Mouse (Mus musculus) hindbrain, embryonic 12.5 days (tissue): ENCODE data around the gene Clic4. TPM values are rescaled to one million over a fixed set of nuclear protein-coding genes. Genes with fewer than 3 reads are reported as not detected.

ENCODE experiments used
- ATAC-seq: fragments of 200-750 bp; cut with Nextera tagmentation; 2 replicates; pipeline ENCODE4 v1.8.0; 2017; ENCODE audit warnings: moderate TSS enrichment; ENCODE audit not compliant: low FRiP score
- H3K27ac ChIP-seq: fragments of 300-500 bp; sonication (generic); 2 replicates; pipeline ENCODE4 v1.5.1; 2016; ENCODE audit warnings: mild to moderate bottlenecking
- H3K27me3 ChIP-seq: fragments of 300-500 bp; sonication (generic); 2 replicates; pipeline ENCODE4 v1.6.1; 2016; ENCODE audit warnings: mild to moderate bottlenecking
- H3K36me3 ChIP-seq: fragments of 300-500 bp; sonication (generic); 2 replicates; pipeline ENCODE4 v1.6.1; 2016; ENCODE audit warnings: mild to moderate bottlenecking
- H3K4me1 ChIP-seq: fragments of 300-500 bp; sonication (generic); 2 replicates; pipeline ENCODE4 v1.6.1; 2016
- H3K4me2 ChIP-seq: fragments of 300-500 bp; sonication (generic); replicated peaks from 2 replicates; pipeline ENCODE4 v1.6.1; 2016; ENCODE audit warnings: mild to moderate bottlenecking
- H3K4me3 ChIP-seq: fragments of 300-500 bp; sonication (generic); 2 replicates; pipeline ENCODE4 v1.5.1; 2016; ENCODE audit warnings: mild to moderate bottlenecking
- H3K9ac ChIP-seq: fragments of 300-500 bp; sonication (generic); 2 replicates; pipeline ENCODE4 v1.6.1; 2016; ENCODE audit warnings: mild to moderate bottlenecking, moderate library complexity
- H3K9me3 ChIP-seq: fragments of 300-500 bp; sonication (generic); replicated peaks from 2 replicates; pipeline ENCODE4 v1.6.1; 2016; ENCODE audit warnings: mild to moderate bottlenecking
- WGBS: fragments of 180-500 bp; shearing (Covaris S2); methylation state at CpG from one replicate; pipeline ENCODE4 v1.1.7; 2016; 5-methylcytosine and 5-hydroxymethylcytosine counted together
- polyA plus RNA-seq: library from polyadenylated mRNA; unstranded; fragments of >200 nt; fragmentation: Nextera tagmentation; extraction: Ambion mirVana; gene quantifications from 2 replicates; pipeline ENCODE4 v1.2.1, GENCODE M21; 2016

Clic4 gene
- polyA plus RNA-seq, 1 experiment from 2014 or later, result 159 TPM

DNA sequence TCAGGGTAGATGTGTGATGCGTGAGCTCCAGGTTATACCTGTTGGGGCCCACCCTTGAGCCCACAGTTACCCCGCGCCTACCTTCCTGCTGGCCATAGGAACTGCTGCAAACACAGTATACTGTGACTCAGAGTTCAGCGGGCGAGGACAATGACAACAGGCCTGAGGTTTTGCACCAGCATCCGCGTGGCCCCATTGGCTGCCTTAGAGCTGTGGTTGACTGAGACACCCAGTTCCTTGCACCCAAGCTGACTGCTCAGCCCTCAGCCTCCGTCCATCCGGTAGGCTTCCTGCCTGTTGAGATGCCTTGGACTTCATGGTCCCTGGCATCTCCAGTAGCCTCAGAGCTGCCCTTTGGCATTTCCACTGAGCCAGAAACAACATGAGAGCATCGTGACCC, 103.5 kb downstream of the Clic4 start:
- no peak for ATAC-seq
- Histone ChIP-seq H3K9ac (no peak overlapping the region), H3K4me1 (peaks cover 47% of the 10 kb centered on the region), H3K27me3 (peaks cover 82% of the 10 kb centered on the region), H3K9me3 (no peaks in the 10 kb centered on the region), H3K36me3 (no peaks in the 10 kb centered on the region), H3K27ac (no peak overlapping the region), H3K4me3 (no peak overlapping the region), H3K4me2 (no peak overlapping the region)
- WGBS, result 73% methylated on average over 10 of the region's 10 CpGs

DNA sequence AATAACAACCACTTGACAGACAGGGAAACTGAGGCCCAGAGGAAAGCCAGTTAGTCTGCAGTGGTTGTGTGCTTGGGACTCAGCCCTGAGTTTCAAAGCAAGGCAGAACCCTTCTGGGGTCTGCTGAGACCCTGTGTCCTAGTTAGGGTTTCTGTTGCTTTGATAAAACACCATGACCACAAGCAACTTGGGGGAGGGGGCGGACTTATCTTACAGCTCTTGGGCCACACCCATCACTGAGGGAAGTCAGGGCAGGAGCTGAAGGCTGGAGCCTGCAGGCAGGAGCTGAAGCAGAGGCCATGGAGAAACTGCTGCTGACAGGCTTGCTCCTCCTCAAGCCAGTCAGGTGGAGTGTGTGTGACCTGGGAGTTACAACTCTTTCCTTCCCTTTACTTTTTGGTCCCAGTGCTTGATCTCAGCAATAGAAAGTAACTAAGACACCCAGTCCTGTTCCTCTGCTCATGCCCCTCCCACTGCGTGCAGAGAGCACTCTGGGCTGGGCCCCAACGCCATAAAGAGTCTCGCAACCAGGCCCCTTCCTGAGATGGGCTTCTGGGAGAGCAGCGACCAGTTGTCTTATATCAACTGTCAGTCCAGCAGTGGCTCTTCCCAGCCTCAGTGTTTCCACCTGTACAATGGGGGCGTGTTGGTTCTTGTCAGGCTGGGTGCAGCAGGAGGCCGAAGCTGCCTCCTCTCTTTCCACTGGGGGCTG, 104.6 kb downstream of the Clic4 start:
- 50% methylated on average over 7 of the region's 7 CpGs for WGBS
- Histone ChIP-seq H3K27ac (no peak overlapping the region), H3K4me1 (peaks cover 43% of the 10 kb centered on the region), H3K9ac (no peak overlapping the region), H3K27me3 (peaks cover 81% of the 10 kb centered on the region), H3K9me3 (no peaks in the 10 kb centered on the region), H3K4me2 (no peak overlapping the region), H3K36me3 (no peaks in the 10 kb centered on the region), H3K4me3 (no peak overlapping the region)
- no peak for ATAC-seq

DNA sequence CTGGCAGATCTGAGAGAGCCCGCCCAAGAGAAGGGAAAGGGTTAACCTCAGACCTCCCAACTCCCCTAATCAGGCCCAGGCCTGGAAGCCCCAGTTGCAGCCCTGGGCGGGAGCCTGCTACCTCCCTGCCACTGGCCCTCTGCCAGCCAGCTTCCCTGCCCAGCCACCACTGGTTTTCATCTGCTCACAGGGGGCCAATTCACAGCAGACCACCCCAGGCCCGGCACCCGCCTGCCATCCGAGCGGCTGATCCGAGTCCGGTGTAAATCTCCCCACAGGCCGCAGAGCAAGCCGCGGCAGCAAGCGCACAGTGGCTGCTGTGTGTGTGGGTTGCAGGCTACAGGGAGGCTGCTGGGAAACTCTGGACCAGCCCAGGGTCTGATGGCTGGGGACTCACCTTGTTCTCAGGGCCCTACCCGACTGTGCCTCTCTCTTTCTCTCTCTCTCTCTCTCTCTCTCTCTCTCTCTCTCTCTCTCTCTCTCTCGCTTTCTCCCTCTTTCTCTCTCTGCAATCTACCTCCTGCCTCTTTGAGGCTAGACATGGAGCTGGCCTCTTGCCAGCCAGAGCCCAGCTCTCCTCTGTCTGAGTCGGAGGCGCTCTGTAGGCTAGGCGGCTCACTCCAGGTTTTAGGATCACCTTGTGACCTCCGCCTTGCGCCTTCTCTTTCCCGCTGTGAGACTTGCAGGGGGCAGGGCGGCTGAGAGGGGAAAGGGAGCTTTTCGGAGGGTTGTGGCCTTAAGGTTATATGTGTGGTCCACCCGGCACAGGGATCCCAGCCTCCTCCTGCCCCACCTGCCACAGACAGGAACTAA, 106.0 kb downstream of the Clic4 start:
- 4% methylated on average over 22 of the region's 23 CpGs for WGBS
- Histone ChIP-seq H3K4me3 (no peak overlapping the region), H3K36me3 (no peaks in the 10 kb centered on the region), H3K9me3 (no peaks in the 10 kb centered on the region), H3K4me2 (peak overlapping the region; percentile 36), H3K27ac (0 out of 2 replicates have a peak overlapping the region, but pooled peaks have one; percentile 18), H3K9ac (no peak overlapping the region), H3K4me1 (peaks cover 42% of the 10 kb centered on the region), H3K27me3 (peaks cover 71% of the 10 kb centered on the region)
- ATAC-seq, result peak; percentile 65

DNA sequence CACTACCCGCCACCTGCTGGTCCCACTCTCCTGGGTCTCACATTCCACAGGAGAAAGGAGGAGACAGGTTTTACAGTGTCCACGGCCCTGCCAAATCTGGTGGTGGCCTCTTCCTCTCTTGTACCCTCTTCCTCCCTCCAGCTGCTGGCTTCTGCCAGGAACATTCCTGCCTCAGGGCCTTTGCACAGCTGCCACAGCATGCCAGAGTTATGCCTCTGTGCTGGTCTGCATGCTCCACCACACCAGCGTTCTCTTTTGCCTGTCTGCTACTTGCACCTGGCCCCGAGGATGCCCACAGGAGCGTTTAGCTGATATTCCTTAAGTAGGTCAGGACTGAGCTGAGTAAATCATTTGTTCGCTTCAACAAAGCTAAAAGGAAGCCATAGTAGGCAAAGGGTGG, 106.9 kb downstream of the Clic4 start:
- whole genome bisulfite sequencing, result 49% methylated on average over 6 of the region's 6 CpGs
- no peaks in the 10 kb centered on the region for H3K36me3 ChIP-seq
- no peak overlapping the region for H3K27ac ChIP-seq
- no peak overlapping the region for H3K4me3 ChIP-seq
- peaks cover 78% of the 10 kb centered on the region for H3K27me3 ChIP-seq
- no peak for ATAC-seq
- H3K4me1 ChIP-seq, result peaks cover 37% of the 10 kb centered on the region
- H3K4me2 ChIP-seq, result no peak overlapping the region
- H3K9me3 ChIP-seq, result no peaks in the 10 kb centered on the region
- H3K9ac ChIP-seq, result no peak overlapping the region

Other genes starting within 250 kb of the Clic4 start
- gene Runx3, start 152.2 kb downstream of the Clic4 start, polyA plus RNA-seq, result 0.19 and 0.29 TPM in 2 replicates
- gene Srrm1, start 80.5 kb upstream of the Clic4 start, polyA plus RNA-seq, result 238 and 258 TPM in 2 replicates
- 2.9 and 6.1 TPM in 2 replicates for gene Ncmap, start 125.4 kb upstream of the Clic4 start, polyA plus RNA-seq
- gene Rcan3, start 161.0 kb upstream of the Clic4 start, polyA plus RNA-seq, result 20.0 and 20.1 TPM in 2 replicates
- 0.56 and 0.71 TPM in 2 replicates for gene Stpg1, start 222.0 kb upstream of the Clic4 start, polyA plus RNA-seq
- gene Nipal3, start 222.2 kb upstream of the Clic4 start, polyA plus RNA-seq, result 3.5 and 4.1 TPM in 2 replicates